Mouse (Mus musculus): Measurements from ENCODE around the gene Ccdc93. TPM values are rescaled to one million over a fixed set of nuclear protein-coding genes. Genes with fewer than 3 reads are reported as not detected.

The Ccdc93 gene
- total and polyA plus RNA-seq, 3 experiments: 21.3 to 21.5 TPM; not detected in 1

- no peaks in the 10 kb centered on the region for H3K79me2 ChIP-seq (ENCODE audit: control insufficient read depth, insufficient read depth, low read length, poor library complexity)
- H3K9ac ChIP-seq (ENCODE audit: control insufficient read depth, low read depth, low read length, poor library complexity, severe bottlenecking): no peak overlapping the region
- H3K4me1 ChIP-seq (ENCODE audit: control insufficient read depth in 1 of 2, insufficient read depth in 2 of 2, low read length in 2 of 2): peaks cover 5 to 20% of the 10 kb centered on the region in 2 experiments; a peak in 3 of 4 replicates
- TF ChIP-seq USF2 (IDR thresholded peaks at IDR 0.05; ENCODE audit: borderline replicate concordance in 1 of 2, insufficient read depth in 1 of 2, low read depth in 1 of 2, low read length in 2 of 2) (no peak), MEF2A (IDR thresholded peaks at IDR 0.05; ENCODE audit: extremely low read depth, insufficient replicate concordance, low read depth, low read length, poor library complexity, severe bottlenecking) (no peak), POLR2AphosphoS2 (IDR thresholded peaks at IDR 0.05; ENCODE audit: low read length) (no peak), POLR2AphosphoS5 (IDR thresholded peaks at IDR 0.05; ENCODE audit: borderline replicate concordance, low read depth, low read length) (no peak), SIN3A (IDR thresholded peaks at IDR 0.05; ENCODE audit: low read length) (no peak), JUND (IDR thresholded peaks at IDR 0.05; ENCODE audit: low read depth, low read length) (no peak), ZC3H11A (IDR thresholded peaks at IDR 0.05; ENCODE audit: low read depth, low read length) (no peak), MYC (IDR thresholded peaks at IDR 0.05; ENCODE audit: low read depth, low read length) (no peak), MXI1 (IDR thresholded peaks at IDR 0.05; ENCODE audit: low read depth, low read length) (no peak), RCOR1 (IDR thresholded peaks at IDR 0.05; ENCODE audit: low read depth, low read length) (no peak), ZNF384 (IDR thresholded peaks at IDR 0.05; ENCODE audit: low read depth, low read length) (no peak), UBTF (IDR thresholded peaks at IDR 0.05; ENCODE audit: borderline replicate concordance, insufficient read depth, low read depth, low read length) (no peak), CTCF (IDR thresholded peaks at IDR 0.05 in 2 of 3, conservative IDR thresholded peaks at IDR 0.05 in 1 of 3; ENCODE audit: control insufficient read depth in 1 of 3, insufficient read depth in 1 of 3, low read depth in 2 of 3, low read length in 3 of 3, poor library complexity in 1 of 3, severe bottlenecking in 1 of 3) (no peak), CHD2 (IDR thresholded peaks at IDR 0.05; ENCODE audit: low read length) (no peak), ELF1 (IDR thresholded peaks at IDR 0.05; ENCODE audit: low read depth, low read length) (no peak), CHD1 (IDR thresholded peaks at IDR 0.05; ENCODE audit: low read depth, low read length) (no peak), MYB (IDR thresholded peaks at IDR 0.05; ENCODE audit: low read depth, low read length) (no peak), TCF12 (IDR thresholded peaks at IDR 0.05; ENCODE audit: low read depth, low read length) (no peak)
- H3K36me3 ChIP-seq (ENCODE audit: control insufficient read depth in 1 of 2, insufficient read depth in 2 of 2, low read length in 2 of 2): peaks cover 0 to 10% of the 10 kb centered on the region in 2 experiments; a peak in 2 of 4 replicates
- H3K27me3 ChIP-seq (ENCODE audit: control insufficient read depth in 1 of 2, insufficient read depth in 2 of 2, low read length in 2 of 2): no peaks in the 10 kb centered on the region
- H3K27ac ChIP-seq (ENCODE audit: control insufficient read depth, low read depth, low read length): no peak overlapping the region
- no peak overlapping the region for H3K4me3 ChIP-seq (ENCODE audit: control insufficient read depth in 1 of 2, insufficient read depth in 1 of 2, low read depth in 2 of 2, low read length in 2 of 2)
- peak; percentile 35 for DNase-seq (ENCODE audit: low read depth, low spot score)
- no peaks in the 10 kb centered on the region for H3K9me3 ChIP-seq (replicated peaks; ENCODE audit: insufficient read depth, low read length)
These were observed 77.9 kb downstream of the Ccdc93 start for GRCm38 (mm10) chr1:121508729-121509128.

GRCm38 (mm10) chr1:121510420-121511140 lies 79.7 kb downstream of the Ccdc93 start:
- no peak overlapping the region for H3K4me3 ChIP-seq (ENCODE audit: control insufficient read depth in 1 of 2, insufficient read depth in 1 of 2, low read depth in 2 of 2, low read length in 2 of 2)
- no peak overlapping the region for H3K9ac ChIP-seq (ENCODE audit: control insufficient read depth, low read depth, low read length, poor library complexity, severe bottlenecking)
- H3K27me3 ChIP-seq (ENCODE audit: control insufficient read depth in 1 of 2, insufficient read depth in 2 of 2, low read length in 2 of 2): no peaks in the 10 kb centered on the region
- H3K4me1 ChIP-seq (ENCODE audit: control insufficient read depth in 1 of 2, insufficient read depth in 2 of 2, low read length in 2 of 2): peaks cover 5 to 20% of the 10 kb centered on the region in 2 experiments; a peak in 3 of 4 replicates
- H3K27ac ChIP-seq (ENCODE audit: control insufficient read depth, low read depth, low read length): no peak overlapping the region
- H3K9me3 ChIP-seq (replicated peaks; ENCODE audit: insufficient read depth, low read length): no peaks in the 10 kb centered on the region
- DNase-seq (ENCODE audit: low read depth, low spot score): peak; percentile 66
- peak; percentile 23; the same call in 1 of the 2 replicates for TF ChIP-seq GATA1 (IDR thresholded peaks at IDR 0.05; ENCODE audit: low read depth, low read length)
- peak; percentile 51; the same call in 1 of the 2 replicates for TF ChIP-seq ZNF384 (IDR thresholded peaks at IDR 0.05; ENCODE audit: low read depth, low read length)
- no peak for TF ChIP-seq MYB (IDR thresholded peaks at IDR 0.05; ENCODE audit: low read depth, low read length)
- peaks cover 0 to 10% of the 10 kb centered on the region in 2 experiments; a peak in 2 of 4 replicates for H3K36me3 ChIP-seq (ENCODE audit: control insufficient read depth in 1 of 2, insufficient read depth in 2 of 2, low read length in 2 of 2)
- H3K79me2 ChIP-seq (ENCODE audit: control insufficient read depth, insufficient read depth, low read length, poor library complexity): no peaks in the 10 kb centered on the region
